Mouse (Mus musculus) urinary bladder, postnatal 25 days (tissue): Measurements from ENCODE around the gene Enah.

Experiments
- DNase-seq: peaks from one replicate; pipeline ENCODE4 v3.0.0; 2022; ENCODE audit warnings: low spot score

Gene Enah

GRCm38 (mm10) chr1:182027426-182027979 lies 7.7 kb upstream of the Enah start:
- DNase-seq = no peak

GRCm38 (mm10) chr1:182026821-182027220 lies 7.0 kb upstream of the Enah start:
- no peak for DNase-seq

GRCm38 (mm10) chr1:182026120-182026519 lies 6.3 kb upstream of the Enah start:
- DNase-seq = no peak

GRCm38 (mm10) chr1:182021691-182022299 lies 2.0 kb upstream of the Enah start:
- no peak for DNase-seq

GRCm38 (mm10) chr1:182020831-182021460 lies 1.2 kb upstream of the Enah start:
- no peak for DNase-seq

- DNase-seq = no peak
Observed at GRCm38 (mm10) chr1:182019266-182019925, 394 bp downstream of the Enah start.

- DNase-seq = peak; percentile 26
Observed at GRCm38 (mm10) chr1:182018397-182019265, 1.2 kb downstream of the Enah start.

- no peak for DNase-seq
Observed at GRCm38 (mm10) chr1:182005831-182006230, 14.0 kb downstream of the Enah start.

- DNase-seq = no peak
Observed at GRCm38 (mm10) chr1:181998673-181999072, 21.1 kb downstream of the Enah start.

- no peak for DNase-seq
Observed at GRCm38 (mm10) chr1:181997791-181998190, 22.0 kb downstream of the Enah start.

GRCm38 (mm10) chr1:181993597-181993996 lies 26.2 kb downstream of the Enah start:
- no peak for DNase-seq

GRCm38 (mm10) chr1:181988367-181988766 lies 31.4 kb downstream of the Enah start:
- no peak for DNase-seq

- no peak for DNase-seq
Observed at GRCm38 (mm10) chr1:181987226-181987625, 32.6 kb downstream of the Enah start.

- DNase-seq = no peak
Observed at GRCm38 (mm10) chr1:181985880-181986279, 33.9 kb downstream of the Enah start.

GRCm38 (mm10) chr1:181984811-181985210 lies 35.0 kb downstream of the Enah start:
- no peak for DNase-seq

GRCm38 (mm10) chr1:181980017-181980719 lies 39.6 kb downstream of the Enah start:
- no peak for DNase-seq

- DNase-seq = no peak
Observed at GRCm38 (mm10) chr1:181975510-181975909, 44.3 kb downstream of the Enah start.

GRCm38 (mm10) chr1:181974897-181975296 lies 44.9 kb downstream of the Enah start:
- DNase-seq = no peak

- DNase-seq = no peak
Observed at GRCm38 (mm10) chr1:181965277-181965676, 54.5 kb downstream of the Enah start.

- DNase-seq = no peak
Observed at GRCm38 (mm10) chr1:181963827-181964226, 56.0 kb downstream of the Enah start.

- no peak for DNase-seq
Observed at GRCm38 (mm10) chr1:181963351-181963750, 56.4 kb downstream of the Enah start.
